Mouse (Mus musculus) hindbrain, embryonic 16.5 days (tissue): Measurements from ENCODE around the gene Vmn1r85. TPM values are rescaled to one million over a fixed set of nuclear protein-coding genes. Genes with fewer than 3 reads are reported as not detected.

Source experiments
- ATAC-seq: fragments of 200-750 bp; cut with Nextera tagmentation; 2 replicates; pipeline ENCODE4 v1.8.0; 2017; ENCODE audit warnings: moderate TSS enrichment, moderate library complexity
- H3K27ac ChIP-seq: fragments of 300-500 bp; sonication (generic); 2 replicates; pipeline ENCODE4 v1.5.1; 2014; ENCODE audit warnings: low read depth, mild to moderate bottlenecking, control low read depth, low read length, moderate library complexity
- H3K27me3 ChIP-seq: fragments of 300-500 bp; sonication (generic); replicated peaks from 2 replicates; pipeline ENCODE4 v1.6.1; 2014; ENCODE audit warnings: low read length; ENCODE audit not compliant: control insufficient read depth, insufficient read depth
- H3K36me3 ChIP-seq: fragments of 300-500 bp; sonication (generic); 2 replicates; pipeline ENCODE4 v1.6.1; 2014; ENCODE audit warnings: mild to moderate bottlenecking, low read length, moderate library complexity, mixed read lengths; ENCODE audit not compliant: control insufficient read depth, insufficient read depth
- H3K4me1 ChIP-seq: fragments of 300-500 bp; sonication (generic); 2 replicates; pipeline ENCODE4 v1.6.1; 2014; ENCODE audit warnings: low read depth, low read length; ENCODE audit not compliant: control insufficient read depth, insufficient read depth
- H3K4me2 ChIP-seq: fragments of 300-500 bp; sonication (generic); 2 replicates; pipeline ENCODE4 v1.6.1; 2014; ENCODE audit warnings: mild to moderate bottlenecking, low read length, control low read depth, moderate library complexity
- H3K4me3 ChIP-seq: fragments of 300-500 bp; sonication (generic); 2 replicates; pipeline ENCODE4 v1.5.1; 2014; ENCODE audit warnings: mild to moderate bottlenecking, low read length, control low read depth, moderate library complexity
- H3K9ac ChIP-seq: fragments of 300-500 bp; sonication (generic); 2 replicates; pipeline ENCODE4 v1.6.1; 2014; ENCODE audit warnings: low read depth, mild to moderate bottlenecking, control low read depth, low read length, moderate library complexity
- H3K9me3 ChIP-seq: fragments of 300-500 bp; sonication (generic); 2 replicates; pipeline ENCODE4 v1.6.1; 2014; ENCODE audit warnings: mild to moderate bottlenecking, low read length, moderate library complexity; ENCODE audit not compliant: control insufficient read depth
- WGBS: fragments of 180-500 bp; shearing (Covaris S2); extraction: QIAGEN DNeasy Blood & Tissue Kit; methylation state at CpG from one replicate; pipeline ENCODE4 v1.1.7; 2014; 5-methylcytosine and 5-hydroxymethylcytosine counted together
- polyA plus RNA-seq: library from polyadenylated mRNA; unstranded; fragments of >200 nt; fragmentation: Nextera tagmentation; extraction: Ambion mirVana; gene quantifications from 2 replicates; pipeline ENCODE4 v1.2.1, GENCODE M21; 2015

Gene Vmn1r85
- polyA plus RNA-seq, 1 experiment from 2014 or later: 0.34 TPM

- H3K9ac ChIP-seq: no peak overlapping the region
- no peak overlapping the region for H3K4me2 ChIP-seq
- H3K4me3 ChIP-seq: no peak overlapping the region
- no peaks in the 10 kb centered on the region for H3K27me3 ChIP-seq
- no peaks in the 10 kb centered on the region for H3K9me3 ChIP-seq
- H3K27ac ChIP-seq: no peak overlapping the region
- no peak for ATAC-seq
- WGBS: 65% methylated on average over 8 of the region's 8 CpGs
- peaks cover 3% of the 10 kb centered on the region for H3K4me1 ChIP-seq
- no peaks in the 10 kb centered on the region for H3K36me3 ChIP-seq
Observed at GRCm38 (mm10) chr7:13056913-13057700, 37.9 kb downstream of the Vmn1r85 start.

- WGBS: under 1% methylated on average over 41 of the region's 41 CpGs
- Histone ChIP-seq H3K4me3 (peak within 1 kb of the TSS; percentile 63), H3K27ac (peak within 1 kb of the TSS; percentile 97), H3K27me3 (no peaks in the 10 kb centered on the region), H3K4me2 (peak within 1 kb of the TSS; percentile 55), H3K9me3 (no peaks in the 10 kb centered on the region), H3K4me1 (peaks cover 3% of the 10 kb centered on the region), H3K9ac (peak within 1 kb of the TSS; percentile 78), H3K36me3 (no peaks in the 10 kb centered on the region; the same call in 1 of the 2 replicates)
- peak; percentile 96 for ATAC-seq
Observed at GRCm38 (mm10) chr7:13054287-13055010, 40.5 kb downstream of the Vmn1r85 start, which contains the start of gene Mzf1. TSS of gene Mzf1 (minus strand) at chr7:13054764.

- no peaks in the 10 kb centered on the region for H3K9me3 ChIP-seq
- H3K9ac ChIP-seq: peak overlapping the region; percentile 78
- H3K36me3 ChIP-seq: no peaks in the 10 kb centered on the region; the same call in 1 of the 2 replicates
- WGBS: under 1% methylated on average over 15 of the region's 15 CpGs
- ATAC-seq: no peak
- H3K27me3 ChIP-seq: no peaks in the 10 kb centered on the region
- peaks cover 3% of the 10 kb centered on the region for H3K4me1 ChIP-seq
- peak overlapping the region; percentile 55 for H3K4me2 ChIP-seq
- H3K4me3 ChIP-seq: peak overlapping the region; percentile 63
- H3K27ac ChIP-seq: peak overlapping the region; percentile 97
Observed at GRCm38 (mm10) chr7:13053961-13054286, 41.0 kb downstream of the Vmn1r85 start.

GRCm38 (mm10) chr7:13053501-13053900 is 41.5 kb downstream of the Vmn1r85 start:
- ATAC-seq: no peak
- H3K36me3 ChIP-seq: no peaks in the 10 kb centered on the region; the same call in 1 of the 2 replicates
- H3K9me3 ChIP-seq: no peaks in the 10 kb centered on the region
- 90% methylated on average over 2 of the region's 2 CpGs for WGBS
- peak overlapping the region; percentile 55 for H3K4me2 ChIP-seq
- H3K9ac ChIP-seq: peak overlapping the region; percentile 78; the same call in 1 of the 2 replicates
- H3K27me3 ChIP-seq: no peaks in the 10 kb centered on the region
- H3K4me1 ChIP-seq: peaks cover 3% of the 10 kb centered on the region
- H3K27ac ChIP-seq: peak overlapping the region; percentile 16; the same call in 1 of the 2 replicates
- peak overlapping the region; percentile 63 for H3K4me3 ChIP-seq

GRCm38 (mm10) chr7:13053001-13053400 is 42.0 kb downstream of the Vmn1r85 start:
- H3K9ac ChIP-seq: no peak overlapping the region

GRCm38 (mm10) chr7:13046084-13046483 is 48.9 kb downstream of the Vmn1r85 start:
- 7% methylated on average over 2 of the region's 2 CpGs for WGBS
- no peak overlapping the region for H3K4me3 ChIP-seq
- H3K9me3 ChIP-seq: no peaks in the 10 kb centered on the region
- H3K36me3 ChIP-seq: no peaks in the 10 kb centered on the region
- H3K9ac ChIP-seq: no peak overlapping the region
- no peak; the same call in 1 of the 2 replicates for ATAC-seq
- peaks cover 18% of the 10 kb centered on the region for H3K27me3 ChIP-seq
- H3K4me1 ChIP-seq: peaks cover 14% of the 10 kb centered on the region
- no peak overlapping the region for H3K27ac ChIP-seq
- H3K4me2 ChIP-seq: no peak overlapping the region

More at GRCm38 (mm10) chr7:13053001-13053400, 42.0 kb downstream of the Vmn1r85 start:
- H3K27me3 ChIP-seq: no peaks in the 10 kb centered on the region
- no peak for ATAC-seq
- H3K4me2 ChIP-seq: no peak overlapping the region
- no peak overlapping the region for H3K4me3 ChIP-seq
- H3K27ac ChIP-seq: no peak overlapping the region
- peaks cover 3% of the 10 kb centered on the region for H3K4me1 ChIP-seq
- H3K36me3 ChIP-seq: no peaks in the 10 kb centered on the region; the same call in 1 of the 2 replicates
- 85% methylated on average over 13 of the region's 13 CpGs for WGBS
- no peaks in the 10 kb centered on the region for H3K9me3 ChIP-seq

GRCm38 (mm10) chr7:13044254-13044625 is 50.7 kb downstream of the Vmn1r85 start:
- Histone ChIP-seq H3K36me3 (no peaks in the 10 kb centered on the region), H3K4me2 (peak overlapping the region; percentile 81), H3K27ac (peak overlapping the region; percentile 76), H3K4me1 (peaks cover 14% of the 10 kb centered on the region), H3K9me3 (no peaks in the 10 kb centered on the region), H3K9ac (peak overlapping the region; percentile 83), H3K4me3 (peak overlapping the region; percentile 48), H3K27me3 (peaks cover 18% of the 10 kb centered on the region)
- no peak; the same call in none of the 2 replicates for ATAC-seq
- 3% methylated on average over 23 of the region's 23 CpGs for WGBS

GRCm38 (mm10) chr7:13043445-13044253 is 51.3 kb downstream of the Vmn1r85 start:
- ATAC-seq: peak; percentile 59
- Histone ChIP-seq H3K27ac (peak overlapping the region; percentile 76), H3K4me2 (peak overlapping the region; percentile 81), H3K27me3 (peaks cover 18% of the 10 kb centered on the region), H3K9me3 (no peaks in the 10 kb centered on the region), H3K9ac (peak overlapping the region; percentile 83), H3K4me1 (peaks cover 17% of the 10 kb centered on the region), H3K4me3 (peak overlapping the region; percentile 48), H3K36me3 (no peaks in the 10 kb centered on the region)
- WGBS: 6% methylated on average over 74 of the region's 88 CpGs
